Mouse (Mus musculus) embryo, embryonic 11 days (tissue): Measurements from ENCODE around the gene Pigv.
"Not testable (repeated sequence)": the region's sequence is repeated elsewhere in the genome, so short reads cannot be mapped to it uniquely, and the experiment has no call there.

ENCODE experiments used
- DNase-seq: peaks from one replicate; pipeline ENCODE4 v3.0.0-alpha.2; 2015

Gene Pigv

DNA sequence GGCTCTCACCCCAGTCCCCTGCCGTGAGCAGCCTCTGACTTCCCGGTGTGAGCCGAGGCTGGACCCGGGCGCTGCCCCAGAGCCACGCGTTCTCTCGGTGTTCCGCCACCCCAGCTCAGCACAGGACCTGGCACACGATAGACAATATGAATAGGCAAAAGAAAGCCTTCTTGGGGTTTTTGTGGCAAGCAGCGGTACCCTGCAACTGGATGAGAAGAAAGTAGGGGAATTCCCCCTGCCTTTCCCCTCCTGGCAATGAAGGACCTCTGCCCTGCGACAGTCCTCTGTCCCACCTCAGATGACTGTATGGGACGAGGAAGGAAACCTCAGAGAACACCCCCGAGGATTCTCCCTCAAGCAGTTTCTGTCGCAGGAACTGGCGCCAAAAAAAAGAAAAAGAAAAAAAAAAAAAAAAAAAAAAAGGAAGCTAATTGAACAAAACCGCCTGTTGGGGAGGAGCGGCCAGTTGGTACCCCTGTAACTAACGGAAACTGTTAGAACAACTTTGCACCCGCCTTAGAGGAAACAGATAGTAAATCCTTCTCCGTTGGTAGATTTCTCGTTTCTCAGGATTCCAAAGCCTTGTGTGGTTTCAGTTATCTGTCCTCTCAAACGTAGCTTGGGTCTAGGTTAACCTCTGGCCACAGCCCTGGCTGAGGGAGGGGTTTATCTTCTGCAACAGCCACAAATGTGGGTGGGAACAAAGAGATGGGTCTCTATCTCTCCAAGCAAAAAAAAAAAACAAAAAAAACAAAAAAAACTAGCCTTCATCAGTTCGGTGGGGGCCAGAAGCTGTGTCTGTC lies 599 bp upstream of the Pigv start:
- peak; percentile 54 for DNase-seq

DNA sequence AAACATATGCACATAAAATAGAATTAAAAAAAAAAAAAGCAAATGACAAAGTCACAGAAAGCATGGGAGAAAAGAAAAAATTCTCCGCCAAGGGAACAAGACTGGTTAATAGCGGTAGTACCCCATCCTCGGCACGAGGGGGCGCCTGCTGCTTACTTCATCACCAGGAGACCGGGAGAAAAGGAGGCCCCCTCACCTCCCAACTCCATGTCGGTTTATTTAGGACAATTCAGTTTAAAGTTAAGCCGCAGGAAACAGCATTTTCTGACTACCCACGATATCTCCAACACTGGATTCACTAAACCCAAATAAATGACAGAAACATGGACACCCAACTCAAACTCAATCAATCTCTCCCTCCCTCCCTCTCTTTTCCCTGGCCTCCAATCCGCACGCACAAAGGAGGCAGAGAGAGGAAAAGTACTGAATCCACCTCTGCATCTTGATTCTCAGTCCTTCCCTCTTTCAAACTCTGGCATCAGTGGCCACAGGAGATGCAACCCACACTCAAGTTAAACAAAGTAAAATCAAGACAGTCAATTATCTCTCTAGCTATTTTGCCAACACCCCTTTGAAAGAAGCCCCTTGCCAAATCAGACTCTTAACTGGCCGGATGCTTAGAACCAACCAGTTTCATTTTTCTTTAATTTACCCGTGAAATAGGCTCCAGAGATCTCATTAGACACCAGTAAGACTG lies 1.1 kb downstream of the Pigv start:
- peak; percentile 87 for DNase-seq

DNA sequence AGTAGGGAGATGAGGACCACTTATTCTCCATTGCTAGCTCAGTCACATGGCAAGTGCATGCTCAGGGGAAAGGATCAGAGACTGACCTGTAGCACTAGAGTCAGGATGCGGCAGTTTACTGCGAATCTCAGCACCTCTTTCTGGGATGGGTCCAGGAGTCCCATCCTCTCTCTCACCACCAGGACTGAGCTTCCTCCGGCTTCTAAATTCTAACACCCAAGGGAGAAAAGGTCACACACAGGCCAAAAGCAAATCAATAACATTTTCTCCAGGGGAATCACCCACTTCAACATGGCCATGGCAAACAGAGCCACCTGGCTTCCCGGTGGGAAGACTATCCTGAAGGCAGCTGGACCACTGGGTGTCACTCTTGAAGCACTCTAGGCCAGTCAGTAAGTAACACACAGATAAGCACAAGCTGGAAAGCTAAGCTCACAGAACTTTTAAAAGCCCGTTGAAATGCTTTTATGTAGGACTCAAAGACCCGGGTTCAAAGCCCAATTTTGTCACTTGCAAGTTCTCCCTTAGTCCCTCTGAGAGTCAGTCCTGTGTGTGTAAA lies 2.7 kb downstream of the Pigv start:
- DNase-seq: no peak

DNA sequence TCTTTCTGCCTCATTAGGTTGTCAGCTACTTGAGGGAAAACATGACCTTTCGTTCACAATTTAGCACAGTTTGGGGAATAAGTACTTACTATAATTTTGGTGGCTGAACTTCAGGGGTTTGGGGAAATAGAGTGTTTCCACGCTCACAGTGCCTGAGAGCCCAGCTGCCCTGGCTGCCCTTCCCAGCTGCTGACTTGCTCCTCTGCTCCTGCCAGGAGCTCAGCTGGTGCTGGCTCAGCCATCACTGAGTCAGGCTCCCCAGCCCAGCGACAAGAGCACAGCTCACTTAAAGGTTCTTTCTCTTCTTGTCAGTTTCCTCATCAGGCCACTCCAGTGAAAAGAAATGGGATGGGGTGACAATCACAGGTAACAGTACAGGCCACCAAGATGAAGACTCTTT lies 3.9 kb downstream of the Pigv start:
- DNase-seq: no peak

DNA sequence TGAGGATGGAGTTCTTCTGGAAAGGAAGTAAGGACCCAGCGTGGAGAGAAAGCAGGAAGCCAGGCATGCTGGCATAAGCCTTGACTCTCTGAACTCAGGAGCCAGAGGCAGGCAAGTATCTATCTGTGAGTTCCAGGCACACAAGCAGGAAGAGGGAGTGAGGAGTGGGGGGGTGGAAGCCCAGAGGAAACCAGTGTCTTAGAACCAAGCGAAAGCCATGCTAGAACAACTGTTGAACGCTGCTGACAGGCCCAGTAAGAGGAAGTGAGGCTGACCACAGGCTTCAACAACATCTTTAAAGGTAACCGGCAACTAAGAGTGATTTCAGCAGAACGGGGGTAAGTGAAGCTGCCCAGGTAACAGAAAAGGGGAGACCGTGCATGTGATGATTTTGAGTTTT lies 6.2 kb downstream of the Pigv start:
- DNase-seq: no peak

DNA sequence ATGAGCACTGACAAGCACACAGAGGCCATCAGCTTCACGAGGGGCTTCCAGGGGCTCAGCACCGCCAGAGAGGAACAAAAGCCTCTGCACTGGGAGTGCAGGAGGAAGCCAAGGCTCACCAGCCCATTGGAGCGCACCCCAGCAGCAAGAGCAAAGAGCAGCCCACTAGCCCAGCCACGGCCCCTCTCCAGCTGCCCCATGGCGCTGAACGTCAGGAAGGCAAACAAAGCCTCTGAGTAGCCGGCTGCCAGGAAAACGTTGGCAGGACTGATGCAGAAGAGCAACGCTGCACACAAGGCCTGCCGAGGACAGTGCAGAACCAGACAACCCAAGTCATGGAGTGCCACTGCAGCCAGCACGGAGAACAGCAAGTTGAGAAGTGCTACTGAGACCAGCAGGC lies 7.3 kb downstream of the Pigv start:
- no peak for DNase-seq

DNA sequence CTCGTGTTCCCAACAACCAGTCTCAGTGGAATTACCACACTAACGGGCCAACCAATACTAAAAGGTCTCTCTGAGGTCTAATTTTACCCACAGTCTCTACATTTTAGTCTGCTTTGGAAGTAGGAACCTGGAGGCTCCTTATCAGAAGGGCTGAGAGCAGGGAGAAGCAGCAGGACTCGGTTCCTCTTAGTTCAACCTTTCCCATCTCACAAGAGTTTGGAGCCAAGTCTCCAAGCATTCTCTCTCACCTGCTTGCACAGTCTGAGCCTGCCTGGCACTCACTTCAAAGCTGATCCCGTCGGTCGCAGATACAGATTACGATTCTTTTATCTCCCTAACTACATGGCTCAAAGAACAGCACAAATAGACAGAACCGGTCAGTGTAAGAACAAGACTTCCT lies 9.5 kb downstream of the Pigv start:
- no peak for DNase-seq

DNA sequence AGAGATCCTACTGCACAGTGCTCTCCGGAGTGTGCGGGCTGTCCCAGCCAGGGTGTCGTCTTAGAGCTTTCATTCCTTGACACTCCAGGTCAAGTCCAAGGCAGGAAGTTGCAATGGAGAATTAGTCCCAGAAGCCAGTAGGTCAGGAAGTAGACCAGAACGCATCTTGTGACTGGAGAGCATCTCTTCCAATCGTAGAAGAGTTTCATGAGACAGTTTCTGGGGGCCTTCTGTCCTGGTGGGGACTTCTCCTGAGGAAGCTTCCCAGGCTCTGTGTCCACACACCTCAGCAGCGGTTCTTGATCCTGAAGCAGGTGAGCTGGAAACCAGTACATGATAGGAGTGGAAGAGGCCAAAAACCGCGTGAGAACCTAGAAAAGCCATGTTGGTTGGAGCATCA lies 10.0 kb downstream of the Pigv start:
- DNase-seq: no peak

DNA sequence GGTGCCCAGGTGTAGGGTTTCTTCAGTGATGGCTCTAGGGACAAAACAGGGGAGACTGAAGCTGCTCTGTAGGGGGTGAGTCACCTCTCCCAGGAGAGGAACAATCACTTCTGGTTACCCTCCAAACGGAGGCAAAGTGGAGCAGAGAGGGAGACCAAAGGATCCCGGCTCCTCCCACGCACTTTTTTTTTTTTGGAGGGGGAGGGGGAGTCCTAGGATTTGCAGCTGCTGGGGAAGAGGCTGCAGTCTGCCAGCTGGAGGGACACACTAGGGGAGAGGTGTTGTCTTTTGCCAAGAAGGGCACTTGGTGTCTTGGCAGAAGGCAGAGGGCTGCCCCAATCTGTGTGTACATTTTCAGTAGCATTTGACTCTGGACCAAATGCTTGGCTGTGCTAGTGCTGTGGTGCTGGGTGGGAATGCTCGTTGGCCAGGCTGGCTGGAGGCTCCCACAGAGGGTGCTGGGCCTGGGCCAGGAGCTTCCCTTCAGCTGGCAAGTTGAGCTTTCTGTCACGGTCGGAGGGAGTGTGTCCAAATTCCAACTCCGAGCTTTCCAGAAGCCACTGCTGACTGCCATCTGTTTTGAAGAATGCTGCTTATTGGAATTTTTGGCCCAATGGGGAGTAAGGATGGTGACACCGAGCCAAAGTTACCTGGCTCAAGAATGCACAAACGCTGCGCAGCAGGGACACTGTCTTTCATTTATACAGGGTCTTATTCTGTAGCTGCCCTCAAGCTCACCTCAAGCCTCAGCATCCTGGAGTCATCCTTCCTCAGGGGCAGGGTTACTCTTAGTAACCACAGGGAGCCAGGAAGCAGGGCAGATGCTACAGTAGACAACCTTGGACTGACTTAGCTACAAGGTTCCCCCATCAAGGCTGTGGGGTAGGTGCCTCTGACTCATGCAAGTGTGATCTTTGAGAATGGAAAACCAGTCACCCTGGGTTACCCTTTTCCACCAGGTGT lies 12.0 kb downstream of the Pigv start:
- DNase-seq: peak; percentile 51

DNA sequence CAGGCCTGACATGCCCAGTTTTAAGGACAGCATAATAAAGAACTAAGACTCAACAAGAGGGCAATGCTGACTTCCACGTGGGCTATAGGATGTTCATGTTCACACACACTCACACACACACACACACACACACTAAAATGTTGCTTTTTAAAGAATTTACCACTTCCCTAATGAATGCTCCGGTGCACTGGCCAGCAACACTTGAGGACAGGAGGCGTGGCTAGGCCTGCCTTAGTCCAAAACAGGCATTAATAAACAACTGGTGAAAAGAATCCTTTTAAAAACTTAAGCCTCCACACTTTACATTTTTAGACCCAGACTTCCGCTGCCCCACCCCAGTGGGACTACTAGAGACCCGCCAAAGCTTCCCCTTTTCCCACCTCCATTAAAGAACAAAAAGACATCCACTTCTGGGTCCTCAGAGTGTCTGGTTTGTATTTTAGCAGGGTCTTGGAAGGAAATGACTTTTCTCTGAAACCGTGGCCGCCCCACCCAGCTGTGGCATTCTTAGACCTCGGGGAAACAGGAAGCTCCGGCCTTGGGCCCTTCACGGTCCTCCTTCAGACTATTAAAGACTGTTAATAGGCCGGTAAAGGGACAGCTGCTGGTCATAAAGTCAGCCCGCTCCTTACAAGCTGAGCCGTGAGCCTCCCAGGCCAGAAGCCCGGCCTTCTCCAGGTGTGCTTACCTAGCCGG lies 12.8 kb downstream of the Pigv start:
- peak; percentile 57 for DNase-seq

DNA sequence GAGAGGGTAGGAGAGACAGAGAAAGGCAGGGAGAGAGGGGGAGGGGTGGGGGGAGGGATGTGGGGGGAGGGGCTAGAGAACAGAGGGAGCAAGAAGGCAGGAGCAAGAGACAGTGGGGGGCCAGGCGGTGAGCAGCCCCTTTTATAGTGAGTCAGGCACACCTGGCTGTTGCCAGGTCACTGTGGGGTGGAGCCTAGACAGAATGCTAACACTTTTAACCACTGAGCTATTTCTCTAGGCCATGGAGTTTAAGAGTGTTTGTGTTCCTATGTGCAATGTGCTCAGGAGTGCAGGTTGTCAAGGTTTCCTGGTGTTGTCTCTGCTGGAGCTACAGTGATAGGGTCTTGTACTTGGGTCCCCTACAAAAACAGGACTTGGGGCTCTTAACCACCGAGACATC lies 13.7 kb downstream of the Pigv start:
- DNase-seq: no peak

DNA sequence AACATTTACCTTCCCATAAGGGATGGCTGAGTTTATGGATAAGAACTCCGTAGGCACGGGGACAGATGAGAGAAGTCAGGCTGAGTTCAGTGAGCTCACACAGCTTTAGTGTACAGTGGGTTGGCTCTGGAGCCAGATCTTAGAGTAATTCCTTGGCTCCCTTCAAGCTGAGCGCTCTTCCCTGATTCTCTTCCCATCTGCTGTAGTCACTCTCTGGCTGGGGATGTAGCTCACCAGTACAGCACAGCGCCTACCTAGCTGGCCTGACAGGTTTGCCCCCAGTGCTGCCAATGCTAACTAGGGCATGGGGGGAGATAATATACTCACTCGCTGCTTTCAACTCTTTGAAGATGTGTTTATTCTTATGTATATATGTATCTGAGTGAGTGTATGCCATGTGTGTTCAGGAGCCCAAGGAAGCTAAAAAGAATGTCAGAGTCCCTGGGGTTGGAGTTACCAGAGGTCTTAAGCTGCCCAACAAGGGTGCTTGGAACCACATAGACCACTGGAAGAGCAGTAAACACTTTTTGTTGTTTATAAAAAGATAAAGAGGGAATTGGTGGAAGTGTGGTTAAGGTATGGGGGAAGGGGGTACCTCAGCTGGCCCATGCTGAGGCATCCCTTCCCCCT lies 14.5 kb downstream of the Pigv start:
- no peak for DNase-seq

DNA sequence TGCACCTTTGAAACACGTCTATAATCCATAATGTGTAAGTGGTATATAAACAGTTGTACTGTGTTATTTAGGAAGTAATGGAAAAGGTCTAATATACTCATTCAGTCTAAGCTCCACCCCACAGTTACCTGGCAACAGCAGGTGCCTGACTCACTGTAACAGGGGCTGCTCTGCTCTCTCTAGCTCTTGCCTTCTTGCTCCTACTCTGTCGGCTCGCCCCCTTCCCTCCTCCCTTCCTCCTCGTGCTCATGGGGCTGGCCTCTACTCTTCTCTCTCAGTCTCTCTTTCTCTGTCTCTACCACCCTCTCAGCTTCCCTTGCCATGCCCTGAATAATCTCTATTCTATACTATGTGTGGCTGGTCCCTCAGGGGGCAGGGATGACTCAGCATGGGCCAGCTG lies 15.4 kb downstream of the Pigv start:
- DNase-seq: no peak

DNA sequence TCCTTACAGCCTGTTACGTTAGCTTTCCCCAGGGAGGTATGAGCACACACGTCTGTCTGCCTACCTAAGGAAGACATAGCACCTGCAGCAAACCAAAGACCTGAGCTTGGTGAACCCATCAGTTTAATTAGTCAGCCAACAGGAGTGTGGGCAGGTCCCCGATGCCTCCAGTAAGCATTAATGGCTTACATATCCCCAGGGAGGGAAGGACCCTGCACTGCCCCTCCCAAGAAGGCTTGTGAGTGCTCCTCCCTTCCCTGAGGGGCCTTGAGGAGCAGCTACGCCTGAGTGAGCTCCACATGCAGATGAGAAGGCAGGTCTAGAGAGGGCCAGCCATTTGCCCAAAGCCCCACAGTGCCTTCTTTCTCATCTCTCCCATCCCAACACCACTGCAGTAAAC lies 16.2 kb downstream of the Pigv start:
- DNase-seq: no peak

DNA sequence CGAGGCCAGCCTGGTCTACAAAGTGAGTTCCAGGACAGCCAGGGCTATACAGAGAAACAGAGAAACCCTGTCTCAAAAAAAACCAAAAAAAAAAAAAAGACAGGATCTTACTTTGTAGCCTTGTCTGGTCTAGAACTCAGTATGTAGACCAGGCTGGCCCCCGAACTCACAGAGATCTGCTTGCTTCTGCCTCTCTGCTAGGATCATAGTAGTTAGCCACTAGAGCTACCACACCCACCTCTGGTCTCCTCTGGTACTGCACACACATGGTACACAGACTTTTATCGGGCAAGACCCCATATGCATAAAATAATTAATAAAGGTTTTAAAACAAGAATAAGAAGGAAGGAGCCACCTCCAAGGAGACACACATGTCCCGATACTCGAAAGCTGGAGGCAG lies 18.4 kb downstream of the Pigv start:
- not testable (repeated sequence) for DNase-seq

DNA sequence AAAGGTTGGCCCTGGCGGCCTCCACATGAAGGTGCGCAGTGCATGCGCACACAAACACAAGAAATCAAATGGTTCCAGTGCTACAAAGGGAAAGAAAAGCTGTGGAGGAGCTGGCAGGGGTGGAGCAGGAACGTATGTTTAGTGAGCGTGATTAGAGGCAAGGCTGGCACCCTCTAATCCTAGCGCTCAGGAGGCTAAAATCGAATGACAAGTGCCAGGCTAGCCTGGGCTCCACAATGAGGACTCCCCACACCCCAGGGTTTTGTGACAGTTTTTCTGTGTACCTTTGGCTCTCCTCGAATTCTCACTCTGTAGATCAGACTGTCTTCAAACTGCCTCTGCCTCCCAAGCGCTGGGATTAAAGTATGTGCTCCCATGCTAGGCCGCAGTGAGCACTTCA lies 19.7 kb downstream of the Pigv start:
- no peak for DNase-seq

DNA sequence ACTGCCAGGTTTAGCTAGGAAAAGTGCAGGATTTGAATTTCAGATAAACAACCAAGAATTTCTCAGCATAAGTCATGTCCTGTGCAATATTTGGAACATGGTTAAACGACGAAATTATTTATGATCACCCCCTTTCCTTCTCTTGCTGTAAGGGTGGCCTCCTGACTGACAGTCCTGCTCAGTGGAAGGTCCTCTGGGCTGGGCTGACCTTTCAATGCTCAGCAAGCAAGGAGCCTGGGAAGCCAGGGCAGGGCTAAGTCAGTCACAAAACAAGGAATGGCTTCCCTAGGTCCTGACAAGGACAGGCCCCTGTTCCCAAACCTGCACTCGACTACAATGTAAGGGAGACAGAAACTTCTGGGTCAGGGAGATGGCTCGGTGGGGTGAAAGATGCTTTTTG lies 20.5 kb downstream of the Pigv start:
- DNase-seq: no peak

DNA sequence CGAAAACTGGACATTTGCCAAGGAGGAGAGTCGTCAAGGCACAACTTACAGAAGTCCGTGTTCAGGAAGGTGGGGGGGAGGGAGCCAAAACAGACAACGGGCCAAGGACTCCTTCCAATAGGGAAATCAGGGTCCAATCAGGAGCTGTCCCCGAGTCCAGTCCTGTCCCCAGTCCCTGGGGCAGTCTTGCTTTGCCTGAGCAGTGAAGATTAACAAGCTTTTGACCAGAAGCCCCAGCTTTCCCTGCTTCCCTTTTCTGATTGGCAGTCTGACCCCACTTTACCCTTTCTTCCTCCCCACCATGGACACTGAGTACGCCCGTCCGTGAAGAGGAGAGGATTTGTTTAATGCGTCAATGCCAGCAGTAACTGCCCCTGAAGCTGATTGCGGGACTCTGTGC lies 21.0 kb downstream of the Pigv start:
- DNase-seq: no peak

DNA sequence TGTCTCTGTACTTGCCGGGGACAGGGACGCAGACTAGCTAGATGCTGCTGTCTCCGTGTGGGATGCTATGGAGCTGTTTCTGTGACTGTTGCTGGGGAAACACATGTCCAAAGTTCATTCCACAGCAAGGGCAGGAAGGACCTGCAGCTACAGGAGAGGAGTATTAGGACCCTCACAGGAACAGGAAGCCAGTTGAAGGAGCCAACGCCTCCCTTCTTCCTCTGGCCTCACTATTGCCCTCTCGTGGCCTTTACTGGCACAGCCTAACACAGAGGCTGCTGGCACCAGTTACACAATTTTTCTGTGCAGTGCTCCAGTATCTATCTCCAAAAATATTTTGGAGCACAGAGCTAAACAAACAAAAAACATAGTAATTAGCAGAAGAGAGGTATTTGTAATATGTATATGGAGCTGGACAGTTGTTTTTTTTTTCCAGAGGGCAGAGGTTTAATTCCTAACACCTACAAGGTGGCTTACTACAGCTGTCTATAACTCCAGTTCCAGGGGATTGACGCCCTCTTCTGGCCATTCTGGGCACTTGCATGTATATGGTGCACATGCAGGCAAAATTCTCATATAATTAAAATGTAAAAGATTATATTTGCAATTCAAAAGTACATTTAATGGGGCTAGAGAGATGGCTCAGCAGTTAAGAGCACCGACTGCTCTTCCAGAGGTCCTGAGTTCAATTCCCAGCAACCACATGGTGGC lies 22.3 kb downstream of the Pigv start, which contains the start of gene Zdhhc18:
Zdhhc18 (minus strand) TSS at position 166 of the 711 bp plus-strand sequence.
- DNase-seq: peak; percentile 82

DNA sequence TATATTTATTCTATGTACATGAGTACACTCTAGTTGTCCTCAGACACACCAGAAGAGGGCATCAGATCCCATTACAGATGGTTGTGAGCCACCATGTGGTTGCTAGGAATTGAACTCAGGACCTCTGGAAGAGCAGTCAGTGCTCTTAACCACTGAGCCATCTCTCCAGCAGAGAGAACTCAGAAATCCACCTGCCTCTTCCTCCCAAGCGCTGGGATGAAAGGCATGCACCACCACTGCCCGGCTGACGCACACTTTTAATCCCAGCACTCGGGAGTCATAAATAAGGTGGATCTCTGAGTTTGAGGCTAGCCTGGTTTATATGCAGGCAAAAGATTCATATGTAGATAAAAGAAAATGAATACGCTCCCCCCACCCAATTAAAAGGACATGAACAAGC lies 23.0 kb downstream of the Pigv start:
- DNase-seq: not testable (repeated sequence)

DNA sequence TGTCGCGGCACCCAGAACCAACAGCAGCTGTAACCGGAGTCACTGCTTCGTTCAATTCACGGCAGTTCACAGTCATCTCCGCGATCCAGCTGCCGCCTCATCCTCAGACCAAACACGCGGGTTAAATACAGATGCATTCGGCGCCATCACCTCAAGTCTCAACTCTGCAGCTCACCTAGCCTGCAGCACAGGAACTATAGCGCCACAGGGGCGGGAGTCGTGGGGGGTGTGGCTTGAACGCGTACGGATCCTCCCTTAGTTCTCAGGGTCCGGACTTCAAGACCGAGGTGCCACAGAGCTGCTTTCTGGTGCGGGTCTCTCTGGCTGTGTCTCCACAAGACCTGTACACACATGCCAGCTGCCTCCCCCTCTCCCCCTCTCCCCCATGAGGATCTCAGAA lies 26.8 kb downstream of the Pigv start:
- no peak for DNase-seq
